Mouse (Mus musculus) gastrocnemius, adult 2 months (tissue): ENCODE measurements around the gene Trmo. TPM values are rescaled to one million over a fixed set of nuclear protein-coding genes. Genes with fewer than 3 reads are reported as not detected.

Source experiments
- DNase-seq: peaks from one replicate; pipeline ENCODE4 v3.0.0; 2022
- H3K27ac ChIP-seq: fragments of 200-600 bp; 2 replicates; pipeline ENCODE4 v1.8.1; 2022; ENCODE audit warnings: mild to moderate bottlenecking
- H3K4me3 ChIP-seq: fragments of 200-600 bp; 2 replicates; pipeline ENCODE4 v1.8.1; 2022; ENCODE audit warnings: mild to moderate bottlenecking, moderate library complexity
- CTCF ChIP-seq: fragments of 200-600 bp; IDR thresholded peaks from 2 replicates; pipeline ENCODE4 v1.8.1; 2022; ENCODE audit warnings: antibody characterized with exemption, mild to moderate bottlenecking, moderate library complexity
- intact Hi-C: fragments of 180-260 bp; cut with DNase I; formaldehyde crosslinking; loops from one replicate; pipeline ENCODE4 v1.15.1; 2025
- total RNA-seq, 2 experiments: library from RNA; stranded (reverse); gene quantifications; 2 replicates each; pipeline ENCODE4 v1.2.3; 2021

The Trmo gene
- total RNA-seq, 2 experiments from 2014 or later = 2.8 to 3.0 TPM

DNA sequence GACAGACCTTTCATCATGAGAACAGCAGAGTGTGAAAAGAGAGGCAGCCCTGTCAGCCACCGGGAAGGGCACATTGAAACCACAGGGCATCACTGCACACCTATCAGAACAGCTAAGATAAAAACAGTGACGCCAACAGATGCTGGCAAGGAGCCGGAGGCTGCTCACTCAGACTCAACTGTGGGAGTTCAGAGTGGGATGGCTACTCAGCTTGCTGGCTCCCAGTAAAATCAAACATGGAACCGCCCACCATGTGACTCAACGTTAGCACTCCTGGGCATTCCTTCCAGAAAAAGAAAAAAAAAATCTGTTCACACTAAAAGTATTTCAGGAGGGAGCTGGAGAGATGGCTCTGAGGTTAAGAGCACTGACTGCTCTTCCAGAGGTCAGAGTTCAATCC lies 28.0 kb downstream of the Trmo start:
- TF ChIP-seq CTCF = no peak
- H3K4me3 ChIP-seq = no peak overlapping the region
- intact Hi-C loops = no loop called here
- DNase-seq = no peak
- no peak overlapping the region for H3K27ac ChIP-seq

DNA sequence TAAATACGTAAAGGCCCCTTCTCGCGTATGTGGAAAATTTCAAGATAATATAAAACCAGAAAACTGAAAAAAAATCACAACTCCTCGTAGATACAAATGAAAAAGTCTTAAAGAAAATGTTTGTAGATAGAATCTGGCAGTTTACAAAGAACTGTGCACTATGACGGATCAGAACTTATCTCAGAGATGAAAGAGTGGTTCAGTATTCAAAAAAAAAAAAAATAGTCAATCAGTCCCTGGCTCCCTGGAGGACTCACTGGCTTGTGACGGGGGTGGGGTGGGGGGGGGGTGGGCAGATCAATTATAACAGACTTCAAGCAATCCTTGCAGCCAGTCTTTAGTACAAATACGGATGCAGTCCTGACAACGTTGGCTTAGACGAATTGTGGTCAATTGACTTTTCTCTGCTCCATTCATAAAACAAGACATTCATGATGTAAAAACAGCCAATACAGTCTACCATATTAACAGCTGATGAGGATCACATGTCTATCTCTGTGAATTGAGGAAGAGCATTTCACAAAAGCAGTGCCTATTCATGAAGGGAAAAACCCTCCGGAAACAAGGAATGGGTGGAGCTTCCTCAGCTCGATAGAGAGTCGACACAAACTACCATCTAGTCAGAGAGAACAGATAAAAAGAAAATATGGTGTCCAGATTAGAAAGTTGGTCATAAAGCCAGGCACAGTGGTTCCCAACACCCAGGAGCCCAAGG lies 29.5 kb downstream of the Trmo start:
- TF ChIP-seq CTCF = no peak
- DNase-seq = no peak
- Histone ChIP-seq H3K27ac (no peak overlapping the region), H3K4me3 (no peak overlapping the region)
- intact Hi-C loops = no loop called here

DNA sequence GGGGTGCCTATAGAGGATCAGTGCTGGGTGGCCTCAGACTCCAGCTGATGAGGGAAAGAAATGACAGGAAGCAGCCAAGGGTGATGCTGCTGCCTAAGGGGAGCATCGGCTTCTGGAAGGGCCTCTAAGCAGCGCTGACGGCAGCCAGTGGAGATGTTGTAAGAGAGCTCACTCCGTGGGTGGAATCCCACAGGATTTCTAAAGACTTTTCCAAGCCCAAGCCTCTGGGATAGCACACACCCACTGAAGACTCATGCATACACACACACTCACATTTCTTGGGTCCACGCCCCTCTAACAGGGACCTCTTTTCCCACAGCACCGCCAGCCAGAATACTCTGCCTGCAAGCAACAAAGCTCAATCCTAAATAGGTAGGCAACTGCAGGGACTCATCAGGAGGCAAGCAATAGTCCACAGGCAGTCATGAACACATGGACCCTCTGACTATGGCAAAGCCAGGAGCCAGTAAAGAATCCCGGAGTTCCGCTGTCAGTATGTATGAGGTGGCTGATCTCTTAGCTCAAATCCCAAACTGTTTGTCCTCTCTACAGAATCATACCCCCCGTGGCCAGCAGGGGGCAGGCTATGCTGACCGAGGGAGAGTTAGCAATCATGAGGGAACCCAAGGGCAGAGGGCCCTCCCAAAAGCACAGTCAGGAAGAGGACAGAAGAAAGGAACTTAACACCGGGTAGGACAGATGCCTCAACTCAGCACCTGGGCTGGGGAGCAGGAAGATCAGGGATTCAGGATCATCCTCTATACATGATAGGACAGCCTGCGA lies 32.7 kb downstream of the Trmo start:
- intact Hi-C loops = no loop called here
- peak; percentile 74 for TF ChIP-seq CTCF
- H3K27ac ChIP-seq = no peak overlapping the region
- no peak overlapping the region for H3K4me3 ChIP-seq
- peak; percentile 73 for DNase-seq

DNA sequence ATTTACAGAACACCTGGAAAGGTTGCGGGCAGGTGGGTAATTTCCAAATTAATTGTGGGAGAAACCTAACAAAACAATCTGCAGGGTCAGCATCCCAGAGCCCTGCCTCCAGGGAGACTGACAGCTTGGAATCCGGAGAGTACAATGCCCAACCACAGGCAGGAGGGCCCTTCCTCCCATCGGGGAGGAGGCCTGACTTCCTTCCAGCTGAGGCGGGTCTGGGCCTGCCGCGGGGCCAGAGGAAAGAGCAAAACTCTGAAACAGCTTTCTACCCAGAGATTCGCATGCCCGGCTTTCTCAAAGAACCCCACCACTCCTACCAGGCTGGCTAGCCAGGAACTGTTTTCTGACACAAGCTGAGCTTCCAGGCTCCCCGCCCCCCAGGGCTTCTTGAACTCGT lies 36.2 kb downstream of the Trmo start:
- no peak for DNase-seq
- intact Hi-C loops = no loop called here
- no peak overlapping the region for H3K27ac ChIP-seq

DNA sequence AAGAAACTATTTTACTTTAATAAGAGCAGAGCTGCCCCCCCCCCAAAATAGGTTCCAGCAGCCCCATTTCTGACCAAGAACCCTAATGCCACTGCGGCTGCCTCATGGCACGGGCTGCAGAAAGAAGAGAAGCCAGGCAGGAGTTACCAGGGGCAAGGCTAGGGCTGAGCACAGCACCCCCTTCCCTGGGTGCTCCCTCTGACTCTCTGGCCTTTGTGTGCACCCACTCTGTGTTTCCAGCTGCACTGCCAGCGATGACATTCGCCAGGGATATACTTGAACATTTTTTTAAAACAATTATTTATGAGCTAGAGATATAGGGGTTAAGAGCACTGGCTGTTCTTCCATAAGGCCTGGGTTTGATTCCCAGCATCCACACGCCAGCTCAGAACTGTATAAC lies 39.7 kb downstream of the Trmo start:
- no peak overlapping the region for H3K27ac ChIP-seq
- no peak for DNase-seq
- no peak overlapping the region for H3K4me3 ChIP-seq
- intact Hi-C loops = loop anchor here (5.0 kb wide), 1 partner anchor 42 kb away; no protein-coding TSS in a partner anchor
- TF ChIP-seq CTCF = no peak

More for the DNA sequence above, 36.2 kb downstream of the Trmo start:
- H3K4me3 ChIP-seq = no peak overlapping the region
- no peak for TF ChIP-seq CTCF

DNA sequence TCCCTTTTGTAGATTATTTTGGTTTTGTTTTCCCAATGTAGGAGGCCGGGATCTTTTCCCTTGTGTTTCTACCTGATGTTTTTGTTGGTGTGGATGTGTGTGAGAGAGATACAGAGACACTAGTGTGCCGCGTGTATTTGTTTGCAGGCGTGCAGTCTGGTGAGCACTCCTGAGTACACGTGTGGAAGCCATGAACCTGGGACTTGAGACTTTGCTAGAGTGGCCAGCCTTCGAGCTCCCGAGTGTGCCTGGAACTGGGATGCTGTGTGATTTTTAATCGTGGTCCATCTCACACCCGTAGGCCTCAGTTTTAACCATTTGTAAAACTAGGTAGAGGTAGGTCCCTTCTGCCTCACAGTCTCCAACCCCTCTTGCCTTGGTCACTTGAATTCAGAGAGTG lies 40.3 kb downstream of the Trmo start:
- TF ChIP-seq CTCF = no peak
- Histone ChIP-seq H3K4me3 (no peak overlapping the region), H3K27ac (no peak overlapping the region)
- DNase-seq = no peak
- intact Hi-C loops = loop anchor here (5.0 kb wide), 1 partner anchor 42 kb away; no protein-coding TSS in a partner anchor

DNA sequence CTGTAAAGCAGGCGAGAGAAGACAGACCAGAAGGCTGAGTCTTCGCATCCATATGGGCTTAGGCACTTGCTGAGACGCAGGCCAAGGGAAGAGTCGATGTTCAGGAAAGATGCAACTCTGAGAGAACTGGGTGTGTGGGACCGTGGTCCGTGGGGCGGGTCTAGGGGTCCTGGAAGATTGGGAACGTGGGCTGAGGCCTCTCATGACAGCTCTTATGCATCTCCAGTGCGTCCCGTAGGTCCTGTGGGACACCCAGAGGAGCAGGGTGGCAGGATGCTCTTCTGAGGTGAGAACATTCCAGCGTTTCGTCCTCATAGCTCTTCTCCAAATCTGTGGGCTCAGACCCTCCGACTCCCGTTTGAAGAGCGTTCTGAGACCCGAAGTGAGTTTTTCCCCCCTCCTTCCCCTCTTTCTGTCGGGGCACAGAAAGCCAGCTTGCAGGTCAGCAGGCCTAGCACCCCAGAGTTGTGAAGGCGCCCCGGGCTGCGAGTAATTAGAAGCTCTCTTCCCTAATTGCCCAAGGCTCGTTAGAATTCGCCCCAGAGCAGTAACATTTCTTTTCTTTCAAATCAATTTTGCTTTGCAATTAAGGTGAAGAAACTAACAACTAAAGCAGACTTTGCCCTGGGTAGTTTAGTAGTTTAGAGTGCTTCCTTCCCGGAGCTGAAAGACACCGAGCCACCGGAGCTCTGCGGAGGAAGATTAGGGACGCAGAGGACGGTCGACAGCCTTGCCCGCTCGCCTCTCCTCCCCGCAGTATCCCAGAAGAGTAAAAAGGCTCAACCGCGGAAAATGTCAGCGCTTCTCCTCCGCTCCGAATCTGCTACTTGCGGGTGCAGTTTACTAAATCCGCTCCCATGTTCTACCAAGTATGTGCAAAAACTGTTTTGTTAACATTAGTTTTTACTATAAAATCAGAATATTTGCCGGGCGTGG lies 41.4 kb downstream of the Trmo start:
- intact Hi-C loops = loop anchor here (5.0 kb wide), 1 partner anchor 41 kb away; no protein-coding TSS in a partner anchor
- no peak for TF ChIP-seq CTCF
- no peak overlapping the region for H3K27ac ChIP-seq
- H3K4me3 ChIP-seq = no peak overlapping the region
- no peak for DNase-seq

DNA sequence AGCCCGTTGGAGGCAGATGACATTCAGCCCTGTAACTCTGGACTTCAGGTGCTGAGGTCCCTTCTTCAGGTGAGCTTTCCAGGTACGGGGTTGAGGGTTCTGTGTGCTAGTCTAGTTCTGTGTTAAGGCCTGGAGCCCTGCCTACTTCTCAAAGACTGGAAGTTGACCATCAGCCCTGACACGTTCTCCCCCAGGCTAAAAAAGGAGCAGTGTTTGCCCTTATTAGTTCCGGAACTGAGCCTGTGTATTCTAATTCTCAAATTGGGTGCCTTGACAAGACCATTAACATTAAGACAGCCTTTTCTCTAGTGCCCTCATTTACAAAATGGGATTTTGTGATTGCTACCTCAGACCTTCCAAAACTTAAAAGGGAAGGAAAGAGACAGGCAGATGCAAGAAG lies 42.1 kb downstream of the Trmo start:
- intact Hi-C loops = loop anchor here (5.0 kb wide), 1 partner anchor 40 kb away; no protein-coding TSS in a partner anchor
- no peak overlapping the region for H3K4me3 ChIP-seq
- H3K27ac ChIP-seq = no peak overlapping the region
- TF ChIP-seq CTCF = no peak
- no peak for DNase-seq

DNA sequence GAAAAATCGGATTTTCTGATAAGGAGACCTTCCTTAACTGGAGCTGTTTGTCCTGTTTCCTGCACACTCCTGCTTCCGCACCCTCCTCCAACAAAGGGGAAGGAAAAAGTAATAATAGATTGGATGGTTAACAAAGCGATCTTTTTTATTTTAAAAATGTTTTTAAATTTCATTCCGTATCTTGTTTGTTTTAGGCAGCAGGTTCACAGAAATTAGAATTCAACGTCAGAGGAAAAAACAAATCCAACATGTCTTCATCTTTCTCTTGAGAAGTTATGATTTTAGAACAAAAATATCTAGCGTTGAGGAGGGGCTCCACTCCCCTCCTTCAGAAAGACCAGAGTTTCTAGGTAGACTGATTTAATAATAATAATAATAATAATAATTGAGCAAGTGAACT lies 43.0 kb downstream of the Trmo start:
- TF ChIP-seq CTCF = no peak
- intact Hi-C loops = loop anchor here (5.0 kb wide), 1 partner anchor 39 kb away; no protein-coding TSS in a partner anchor
- DNase-seq = no peak
- no peak overlapping the region for H3K4me3 ChIP-seq
- no peak overlapping the region for H3K27ac ChIP-seq

DNA sequence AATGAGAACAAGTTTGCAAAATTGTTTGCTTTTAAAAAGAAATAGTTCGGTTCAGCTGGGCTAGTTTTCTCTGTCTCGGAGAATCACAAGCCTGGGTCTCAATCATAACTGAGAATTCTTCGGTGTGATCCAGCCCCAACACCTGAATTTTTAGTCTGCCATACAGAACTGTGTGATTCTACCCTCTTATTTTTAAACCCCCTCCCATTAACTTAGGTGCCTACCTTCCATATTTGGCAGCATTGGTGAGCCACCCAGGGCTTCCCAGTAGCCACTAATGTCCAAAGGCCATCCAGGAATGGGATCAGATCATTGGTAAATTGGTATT lies 43.5 kb downstream of the Trmo start:
- no peak for TF ChIP-seq CTCF
- Histone ChIP-seq H3K4me3 (no peak overlapping the region), H3K27ac (no peak overlapping the region)
- intact Hi-C loops = loop anchor here (5.0 kb wide), 1 partner anchor 38 kb away; no protein-coding TSS in a partner anchor
- DNase-seq = no peak

DNA sequence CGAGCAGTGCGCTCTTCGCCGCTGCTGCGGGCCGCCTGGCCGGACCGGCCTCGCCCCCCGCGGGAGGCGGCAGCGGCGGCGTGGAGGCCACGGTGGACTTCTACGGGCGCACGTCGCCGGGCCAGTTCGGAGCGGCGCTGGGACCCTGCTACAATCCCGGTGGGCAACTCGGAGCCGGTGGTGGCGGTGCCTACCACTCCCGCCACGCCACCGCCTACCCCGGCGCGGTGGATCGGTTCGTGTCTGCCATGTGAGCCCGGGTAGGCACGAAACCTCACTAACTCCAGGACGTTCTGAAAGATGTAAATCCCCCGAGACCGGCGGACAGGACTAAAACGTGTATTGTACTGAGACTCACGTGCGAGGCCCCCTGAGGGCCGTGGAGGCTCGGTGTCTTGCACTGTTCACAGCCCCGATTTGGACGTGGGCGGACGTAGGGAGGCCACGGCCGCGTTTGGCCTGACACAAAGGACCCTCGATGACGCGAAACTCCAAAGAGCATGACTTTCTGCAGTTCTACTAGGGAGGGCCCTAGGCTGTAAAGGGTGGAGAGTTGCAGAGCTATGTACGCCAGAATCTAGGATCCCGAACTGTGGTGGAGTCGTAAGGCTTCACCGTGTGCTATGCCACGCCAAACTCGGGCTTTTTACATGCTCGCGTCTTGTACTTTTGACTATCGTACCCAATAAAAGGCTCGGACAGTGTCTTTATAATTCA lies 44.0 kb downstream of the Trmo start:
- no peak for DNase-seq
- Histone ChIP-seq H3K4me3 (peak overlapping the region; percentile 66; the same call in 1 of the 2 replicates), H3K27ac (no peak overlapping the region)
- intact Hi-C loops = loop anchor here (5.0 kb wide), 1 partner anchor 38 kb away; no protein-coding TSS in a partner anchor
- no peak for TF ChIP-seq CTCF

DNA sequence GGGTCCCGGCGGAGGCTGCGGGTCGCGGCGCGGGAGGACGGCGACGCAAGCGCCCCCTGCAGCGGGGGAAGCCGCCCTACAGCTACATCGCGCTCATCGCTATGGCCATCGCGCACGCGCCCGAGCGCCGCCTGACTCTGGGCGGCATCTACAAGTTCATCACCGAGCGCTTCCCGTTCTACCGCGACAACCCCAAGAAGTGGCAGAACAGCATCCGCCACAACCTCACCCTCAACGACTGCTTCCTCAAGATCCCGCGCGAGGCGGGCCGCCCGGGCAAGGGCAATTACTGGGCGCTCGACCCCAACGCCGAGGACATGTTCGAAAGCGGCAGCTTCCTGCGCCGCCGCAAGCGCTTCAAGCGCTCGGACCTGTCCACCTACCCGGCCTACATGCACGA lies 44.9 kb downstream of the Trmo start:
- no peak overlapping the region for H3K27ac ChIP-seq
- DNase-seq = peak; percentile 29
- peak overlapping the region; percentile 66 for H3K4me3 ChIP-seq
- no peak for TF ChIP-seq CTCF
- intact Hi-C loops = no loop called here
